Mouse (Mus musculus) small intestine, adult 2 months (tissue): ENCODE results near the gene H13.

Experiments used
- CTCF ChIP-seq: fragments of 200-500 bp; IDR thresholded peaks from 2 replicates; pipeline ENCODE4 v1.5.1; 2012; ENCODE audit warnings: low read depth, mild to moderate bottlenecking, control low read depth, inconsistent platforms, low read length, moderate library complexity, mixed read lengths; ENCODE audit not compliant: insufficient replicate concordance, insufficient read length; ENCODE audit errors: extremely low read depth
- POLR2A ChIP-seq: fragments of 200-500 bp; IDR thresholded peaks from 2 replicates; pipeline ENCODE4 v1.6.1; 2012; ENCODE audit warnings: low read depth, mild to moderate bottlenecking, control low read depth, inconsistent platforms, low read length, moderate library complexity

GRCm38 (mm10) chr2:152686806-152687267, 17.6 kb downstream of the H13 start, which contains the start of gene Mcts2:
- TF ChIP-seq CTCF: no peak
- peak; percentile 18; the same call in 1 of the 2 replicates for TF ChIP-seq POLR2A
